Mouse (Mus musculus) neural tube, embryonic 13.5 days (tissue): Measurements from ENCODE around the gene Arhgap8. TPM values are rescaled to one million over a fixed set of nuclear protein-coding genes. Genes with fewer than 3 reads are reported as not detected.
"Not testable (repeated sequence)": the region's sequence is repeated elsewhere in the genome, so short reads cannot be mapped to it uniquely, and the experiment has no call there.

Experiments
- ATAC-seq: fragments of 200-750 bp; cut with Nextera tagmentation; 2 replicates; pipeline ENCODE4 v1.8.0; 2017; ENCODE audit warnings: low read depth, mild to moderate bottlenecking, moderate TSS enrichment, moderate library complexity
- H3K27ac ChIP-seq: fragments of 300-500 bp; sonication (generic); replicated peaks from 2 replicates; pipeline ENCODE4 v1.5.1; 2015; ENCODE audit warnings: moderate library complexity, mild to moderate bottlenecking, inconsistent platforms
- H3K27me3 ChIP-seq: fragments of 300-500 bp; sonication (generic); 2 replicates; pipeline ENCODE4 v1.6.1; 2015; ENCODE audit warnings: mild to moderate bottlenecking, inconsistent platforms
- H3K36me3 ChIP-seq: fragments of 300-500 bp; sonication (generic); 2 replicates; pipeline ENCODE4 v1.6.1; 2015; ENCODE audit warnings: mild to moderate bottlenecking, inconsistent platforms
- H3K4me1 ChIP-seq: fragments of 300-500 bp; sonication (generic); replicated peaks from 2 replicates; pipeline ENCODE4 v1.6.1; 2015; ENCODE audit warnings: inconsistent platforms
- H3K4me2 ChIP-seq: fragments of 300-500 bp; sonication (generic); 2 replicates; pipeline ENCODE4 v1.6.1; 2015; ENCODE audit warnings: inconsistent platforms, mild to moderate bottlenecking, moderate library complexity
- H3K4me3 ChIP-seq: fragments of 300-500 bp; sonication (generic); 2 replicates; pipeline ENCODE4 v1.5.1; 2015; ENCODE audit warnings: mild to moderate bottlenecking, inconsistent platforms
- H3K9ac ChIP-seq: fragments of 300-500 bp; sonication (generic); 2 replicates; pipeline ENCODE4 v1.6.1; 2015; ENCODE audit warnings: moderate library complexity, mild to moderate bottlenecking, inconsistent platforms
- H3K9me3 ChIP-seq: fragments of 300-500 bp; sonication (generic); 2 replicates; pipeline ENCODE4 v1.6.1; 2016; ENCODE audit warnings: inconsistent platforms
- WGBS: fragments of 180-500 bp; shearing (Covaris S2); methylation state at CpG from one replicate; pipeline ENCODE4 v1.1.7; 2015; 5-methylcytosine and 5-hydroxymethylcytosine counted together
- polyA plus RNA-seq: library from polyadenylated mRNA; unstranded; fragments of >200 nt; fragmentation: Nextera tagmentation; extraction: Ambion mirVana; gene quantifications from 2 replicates; pipeline ENCODE4 v1.2.1, GENCODE M21; 2015

Arhgap8 gene
- polyA plus RNA-seq, 1 experiment from 2014 or later: 2.2 TPM

DNA sequence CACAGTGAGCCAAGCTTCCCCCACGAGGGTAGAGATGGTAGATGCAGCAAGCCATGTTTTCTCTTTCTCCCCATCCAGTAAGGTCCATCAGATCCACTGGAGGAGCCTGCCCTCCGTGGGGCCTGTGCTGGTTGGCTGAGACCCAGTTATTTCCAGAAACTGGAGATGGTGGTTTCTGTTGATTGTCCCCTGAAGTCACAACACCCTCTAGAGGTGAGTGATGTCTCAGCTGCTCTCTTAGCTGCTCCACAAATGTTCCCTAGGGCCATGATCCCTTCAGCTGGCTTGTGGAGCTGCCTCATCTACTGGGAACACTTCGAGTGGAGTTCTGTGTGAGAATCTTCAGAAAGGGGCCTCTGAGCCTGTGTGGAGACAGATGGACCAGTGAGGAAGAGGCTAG lies 1.1 kb upstream of the Arhgap8 start:
- peaks cover 38% of the 10 kb centered on the region for H3K27me3 ChIP-seq
- no peaks in the 10 kb centered on the region for H3K9me3 ChIP-seq
- H3K4me2 ChIP-seq: no peak overlapping the region
- no peak overlapping the region for H3K9ac ChIP-seq
- H3K27ac ChIP-seq: no peak overlapping the region
- no peaks in the 10 kb centered on the region for H3K36me3 ChIP-seq
- no peak overlapping the region for H3K4me3 ChIP-seq
- WGBS: 63% methylated on average over 3 of the region's 3 CpGs
- peaks cover 27% of the 10 kb centered on the region for H3K4me1 ChIP-seq
- no peak for ATAC-seq

DNA sequence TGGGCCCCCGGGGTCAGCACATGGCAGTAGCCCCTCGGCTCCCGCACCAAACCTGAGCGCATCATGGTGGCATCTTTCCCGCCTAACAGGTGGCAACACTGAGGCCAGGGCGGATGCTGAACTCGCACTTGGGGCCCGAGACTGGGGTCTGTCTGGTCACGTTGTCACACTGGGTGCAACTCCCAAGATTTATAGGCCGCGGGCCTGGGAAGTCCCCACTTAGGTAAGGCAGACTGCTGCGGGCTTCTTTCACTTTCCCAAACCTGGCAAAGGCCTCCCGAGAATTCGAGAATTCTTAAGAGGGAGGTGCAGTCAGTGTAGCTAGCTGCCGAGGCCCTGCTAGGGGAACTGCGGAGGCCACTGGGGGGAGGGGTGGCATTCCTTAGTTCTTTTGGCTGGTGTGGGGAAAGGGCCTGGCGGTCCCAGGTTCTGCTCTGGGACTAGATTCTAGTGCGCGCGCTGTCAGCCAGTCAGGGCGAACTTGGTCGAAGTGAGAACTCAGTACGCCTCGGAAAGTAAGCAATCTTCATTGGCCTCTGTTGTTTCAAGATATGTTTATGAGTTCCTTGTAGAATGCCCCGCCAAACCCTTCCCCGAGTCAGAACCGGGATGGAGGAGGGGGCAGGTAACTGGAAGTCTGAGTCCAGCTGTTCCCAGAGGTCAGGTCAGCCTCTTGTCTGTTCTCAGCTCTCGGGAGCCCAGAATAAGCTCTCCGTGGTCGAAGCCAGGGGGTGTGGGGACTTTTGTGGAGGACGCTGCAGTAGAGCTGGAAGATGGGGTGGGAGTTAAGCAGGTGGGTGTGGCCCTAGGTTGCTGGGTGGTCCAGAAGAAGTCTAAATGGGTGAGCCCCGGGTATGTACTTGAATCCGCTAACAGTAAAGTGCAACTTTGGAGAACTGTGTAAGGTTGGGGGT lies 696 bp downstream of the Arhgap8 start:
- H3K4me3 ChIP-seq: peak overlapping the region; percentile 10
- peaks cover 38% of the 10 kb centered on the region for H3K27me3 ChIP-seq
- 6% methylated on average over 33 of the region's 33 CpGs for WGBS
- H3K27ac ChIP-seq: no peak overlapping the region
- ATAC-seq: no peak
- peak overlapping the region; percentile 46 for H3K4me2 ChIP-seq
- H3K9ac ChIP-seq: peak overlapping the region; percentile 43; the same call in 1 of the 2 replicates
- peaks cover 14% of the 10 kb centered on the region for H3K4me1 ChIP-seq
- no peaks in the 10 kb centered on the region for H3K9me3 ChIP-seq
- no peaks in the 10 kb centered on the region for H3K36me3 ChIP-seq

DNA sequence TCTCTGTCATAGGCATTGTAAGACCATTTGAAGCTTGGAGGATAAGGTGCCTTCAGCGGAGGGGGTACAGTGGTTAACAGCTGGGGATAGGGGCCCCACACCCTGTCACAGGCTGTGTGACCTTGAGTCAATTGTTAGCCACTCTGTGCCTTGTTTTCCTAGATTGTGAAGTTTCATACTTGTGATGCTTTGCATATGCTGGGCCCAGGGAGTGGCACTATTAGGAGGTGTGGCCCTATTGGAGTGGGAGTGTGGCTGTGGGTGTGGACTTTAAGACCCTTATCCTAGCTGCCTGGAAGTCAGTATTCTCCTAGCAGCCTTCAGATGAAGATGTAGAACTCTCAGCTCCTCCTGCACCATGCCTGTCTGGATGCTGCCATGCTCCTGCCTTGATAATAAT lies 3.8 kb downstream of the Arhgap8 start:
- WGBS: 83% methylated on average over 1 of the region's 1 CpGs
- ATAC-seq, H3K36me3 ChIP-seq, H3K4me3 ChIP-seq, H3K9me3 ChIP-seq, H3K27ac ChIP-seq, H3K9ac ChIP-seq, H3K4me2 ChIP-seq: not testable (repeated sequence)
- Histone ChIP-seq H3K4me1 (peaks cover 26% of the 10 kb centered on the region), H3K27me3 (peaks cover 34% of the 10 kb centered on the region)

DNA sequence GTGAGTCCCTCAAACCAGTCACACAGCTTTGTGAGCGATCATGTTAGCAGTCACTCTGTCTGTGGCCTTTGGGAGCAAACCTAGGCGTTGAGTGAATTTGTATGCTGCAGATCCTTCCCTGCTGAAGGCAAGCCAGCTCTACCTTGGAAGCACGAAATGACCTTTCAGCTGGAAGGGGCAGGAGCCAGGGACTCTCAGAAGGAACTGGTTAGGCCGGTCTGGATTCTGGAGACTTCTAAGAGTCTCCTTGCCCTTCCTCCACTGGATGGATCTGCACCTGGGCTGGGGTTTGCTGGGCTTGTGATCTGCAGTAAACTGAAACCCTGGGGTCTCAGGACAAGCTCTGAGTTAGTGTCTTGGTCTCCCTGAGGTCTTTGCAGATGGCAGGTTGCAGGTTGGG lies 4.3 kb downstream of the Arhgap8 start:
- H3K4me1 ChIP-seq: peaks cover 32% of the 10 kb centered on the region
- no peak overlapping the region for H3K4me3 ChIP-seq
- 68% methylated on average over 4 of the region's 4 CpGs for WGBS
- H3K36me3 ChIP-seq: no peaks in the 10 kb centered on the region
- no peak overlapping the region for H3K9ac ChIP-seq
- no peak overlapping the region for H3K4me2 ChIP-seq
- no peak overlapping the region for H3K27ac ChIP-seq
- no peak for ATAC-seq
- peaks cover 28% of the 10 kb centered on the region for H3K27me3 ChIP-seq
- H3K9me3 ChIP-seq: no peaks in the 10 kb centered on the region

DNA sequence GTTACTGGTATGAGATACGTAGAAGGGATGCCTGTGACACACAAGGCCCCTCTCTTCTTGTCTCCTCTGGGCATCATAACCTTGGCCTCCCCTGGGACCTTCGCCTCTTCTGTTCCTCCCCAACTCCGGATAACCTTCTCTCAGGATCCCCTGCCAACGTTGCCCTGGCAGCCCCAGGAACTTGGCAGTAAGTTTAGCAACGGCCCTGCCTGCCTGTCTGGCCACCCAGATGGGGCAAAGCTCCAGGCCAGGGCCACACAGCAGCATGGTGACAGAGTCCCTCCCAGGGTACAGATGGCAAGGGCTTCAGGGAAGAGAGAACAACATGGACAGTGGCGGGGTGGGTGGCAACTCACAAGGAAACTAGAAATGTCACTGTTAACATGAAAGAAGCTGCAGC lies 9.8 kb downstream of the Arhgap8 start:
- H3K4me3 ChIP-seq: no peak overlapping the region
- H3K36me3 ChIP-seq: no peaks in the 10 kb centered on the region
- peaks cover 44% of the 10 kb centered on the region for H3K4me1 ChIP-seq
- H3K9me3 ChIP-seq: no peaks in the 10 kb centered on the region
- 72% methylated on average over 6 of the region's 6 CpGs for WGBS
- no peak for ATAC-seq
- peak overlapping the region; percentile 2; the same call in 1 of the 2 replicates for H3K27ac ChIP-seq
- H3K27me3 ChIP-seq: no peaks in the 10 kb centered on the region
- no peak overlapping the region for H3K9ac ChIP-seq
- no peak overlapping the region for H3K4me2 ChIP-seq

DNA sequence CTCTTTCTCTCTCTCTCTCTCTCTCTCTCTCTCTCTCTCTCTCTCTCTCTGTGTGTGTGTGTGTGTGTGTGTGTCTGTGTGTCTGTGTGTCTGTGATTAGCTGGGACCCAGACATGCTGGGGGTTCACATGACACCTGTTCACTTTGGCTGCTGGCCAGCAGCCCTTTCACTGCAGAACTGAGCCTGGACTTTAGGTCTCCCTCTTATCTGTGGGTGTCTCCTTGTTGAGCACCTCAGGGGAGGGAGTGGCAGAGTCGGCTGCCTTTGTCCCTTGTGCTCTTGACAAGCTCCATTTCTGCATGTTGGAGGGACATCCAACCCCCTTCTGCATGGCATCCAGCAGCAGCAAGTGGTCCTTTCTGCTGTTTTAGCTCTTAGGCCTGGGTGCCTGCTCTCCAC lies 11.0 kb downstream of the Arhgap8 start:
- Histone ChIP-seq H3K4me3 (no peak overlapping the region), H3K9me3 (no peaks in the 10 kb centered on the region), H3K9ac (no peak overlapping the region), H3K4me2 (no peak overlapping the region), H3K36me3 (no peaks in the 10 kb centered on the region), H3K27ac (peak overlapping the region; percentile 81; the same call in 1 of the 2 replicates), H3K27me3 (no peaks in the 10 kb centered on the region), H3K4me1 (peaks cover 44% of the 10 kb centered on the region)
- 37% methylated on average over 1 of the region's 1 CpGs for WGBS
- ATAC-seq: no peak

DNA sequence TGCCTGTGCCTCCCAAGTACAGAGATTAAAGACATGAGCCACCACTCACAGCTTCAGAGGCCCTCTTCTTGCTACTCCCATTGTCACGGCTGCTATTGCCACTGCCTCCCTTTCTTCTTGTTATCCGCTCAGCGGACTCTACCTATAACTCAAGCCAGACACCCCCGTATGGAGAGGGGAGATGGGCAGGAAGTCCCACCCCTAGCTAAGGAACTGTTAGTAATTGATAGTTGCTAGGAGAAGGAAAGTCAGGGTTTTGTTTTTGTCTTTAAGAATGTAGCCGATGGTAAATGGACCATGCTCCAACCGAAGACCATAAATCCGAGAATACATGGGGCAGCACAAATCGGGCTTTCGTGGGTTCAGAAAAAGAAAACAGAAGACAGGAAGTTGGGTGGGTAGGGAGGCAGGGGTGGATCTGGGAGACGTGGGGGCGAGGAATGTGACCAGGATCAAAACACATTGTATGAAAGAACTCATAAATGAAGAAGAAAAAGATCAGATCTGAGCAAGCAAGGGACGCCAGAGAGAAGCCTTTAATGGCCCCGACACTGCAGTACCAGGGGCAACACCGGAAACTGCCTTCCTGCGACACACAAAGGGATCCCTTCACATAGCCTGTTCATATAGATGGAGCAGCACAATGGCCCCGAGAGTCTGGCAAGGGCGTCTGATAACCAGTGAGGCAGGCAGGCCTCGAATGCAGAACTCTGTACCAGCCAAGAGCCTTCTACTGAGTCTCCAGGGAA lies 12.0 kb downstream of the Arhgap8 start:
- H3K27ac ChIP-seq: peak overlapping the region; percentile 81
- H3K4me1 ChIP-seq: peaks cover 54% of the 10 kb centered on the region
- no peak overlapping the region for H3K4me3 ChIP-seq
- ATAC-seq: peak; percentile 63
- no peaks in the 10 kb centered on the region for H3K36me3 ChIP-seq
- H3K4me2 ChIP-seq: peak overlapping the region; percentile 11; the same call in 1 of the 2 replicates
- H3K27me3 ChIP-seq: no peaks in the 10 kb centered on the region
- H3K9ac ChIP-seq: no peak overlapping the region
- 12% methylated on average over 18 of the region's 18 CpGs for WGBS
- H3K9me3 ChIP-seq: no peaks in the 10 kb centered on the region

DNA sequence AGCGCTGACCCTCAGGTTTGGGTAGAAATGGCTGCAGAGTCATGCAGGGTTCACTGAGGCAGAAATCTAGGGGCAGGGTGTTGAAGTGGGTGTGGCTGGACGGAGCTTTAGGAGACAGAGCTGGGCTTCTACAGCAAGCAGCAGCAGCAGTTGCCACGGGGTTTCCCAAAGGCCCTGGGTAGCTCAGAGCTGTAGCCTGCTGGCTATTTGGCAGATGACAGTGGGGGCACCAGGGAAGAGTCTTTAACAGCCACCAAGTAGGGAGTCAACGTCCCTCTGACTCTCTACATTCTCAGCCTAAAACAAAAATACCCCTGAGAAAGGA lies 12.5 kb downstream of the Arhgap8 start:
- H3K4me3 ChIP-seq: no peak overlapping the region
- ATAC-seq: 0 out of 2 replicates have a peak, but pooled peaks have one; percentile 20
- peaks cover 59% of the 10 kb centered on the region for H3K4me1 ChIP-seq
- no peak overlapping the region for H3K9ac ChIP-seq
- no peaks in the 10 kb centered on the region for H3K27me3 ChIP-seq
- no peaks in the 10 kb centered on the region for H3K36me3 ChIP-seq
- peak overlapping the region; percentile 81 for H3K27ac ChIP-seq
- H3K4me2 ChIP-seq: peak overlapping the region; percentile 11; the same call in 1 of the 2 replicates
- H3K9me3 ChIP-seq: no peaks in the 10 kb centered on the region
- 29% methylated on average over 4 of the region's 4 CpGs for WGBS

DNA sequence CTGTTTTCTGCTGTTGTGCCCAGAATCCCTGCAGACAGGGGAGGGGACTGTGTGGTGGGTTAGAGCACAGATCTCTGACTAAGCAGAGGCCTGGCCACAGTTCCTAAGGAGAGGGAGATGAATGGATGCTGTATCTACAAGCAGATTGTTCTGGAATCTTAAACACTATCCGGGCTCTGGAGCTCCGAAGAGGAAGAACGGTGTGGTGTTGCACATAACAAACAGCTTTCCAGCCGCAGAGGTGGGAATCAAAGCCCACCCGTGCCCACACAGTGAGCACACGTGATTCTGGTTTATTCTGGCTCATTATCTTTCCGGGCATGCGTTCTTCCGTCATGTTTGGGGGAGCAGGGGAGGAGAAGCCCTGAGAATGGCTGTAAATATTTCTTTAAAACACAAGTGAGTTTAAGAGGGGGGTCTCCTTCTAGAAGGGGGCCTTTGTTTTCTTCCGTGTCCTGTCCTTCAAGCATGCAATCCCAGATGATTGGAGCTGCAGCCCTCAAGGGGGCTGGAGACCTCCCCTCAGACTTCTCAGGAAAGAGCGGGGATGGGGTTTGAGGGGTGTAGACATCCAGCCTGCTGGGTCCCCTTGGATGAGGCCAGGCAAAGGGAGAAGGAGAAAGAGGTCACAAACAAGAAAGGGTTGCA lies 16.6 kb downstream of the Arhgap8 start:
- no peaks in the 10 kb centered on the region for H3K9me3 ChIP-seq
- H3K4me3 ChIP-seq: no peak overlapping the region
- peak overlapping the region; percentile 20; the same call in 1 of the 2 replicates for H3K4me2 ChIP-seq
- H3K9ac ChIP-seq: no peak overlapping the region
- WGBS: 33% methylated on average over 11 of the region's 11 CpGs
- peaks cover 35% of the 10 kb centered on the region for H3K4me1 ChIP-seq
- H3K36me3 ChIP-seq: no peaks in the 10 kb centered on the region
- H3K27me3 ChIP-seq: no peaks in the 10 kb centered on the region
- peak; percentile 61 for ATAC-seq
- peak overlapping the region; percentile 71 for H3K27ac ChIP-seq

DNA sequence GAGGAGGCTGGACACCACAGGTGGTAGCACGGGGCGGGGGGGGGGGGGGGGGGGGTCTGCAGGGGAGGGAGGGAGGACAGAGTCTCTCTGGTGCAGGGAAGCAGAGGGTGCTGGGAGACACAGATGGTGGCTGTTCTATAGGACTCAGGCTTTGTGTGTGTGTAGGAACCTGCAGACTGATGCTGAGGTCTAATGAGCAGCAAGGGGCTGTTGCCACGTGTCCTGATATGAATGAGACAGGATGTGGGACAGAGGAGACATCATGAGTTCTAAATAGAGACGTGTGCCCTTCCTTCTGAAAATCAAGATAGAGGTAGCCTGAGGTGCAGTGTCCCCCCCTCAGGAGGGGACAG lies 17.1 kb downstream of the Arhgap8 start:
- ATAC-seq: no peak
- Histone ChIP-seq H3K36me3 (no peaks in the 10 kb centered on the region), H3K4me1 (peaks cover 30% of the 10 kb centered on the region), H3K27me3 (no peaks in the 10 kb centered on the region), H3K9me3 (no peaks in the 10 kb centered on the region), H3K4me2 (no peak overlapping the region), H3K27ac (peak overlapping the region; percentile 71), H3K4me3 (no peak overlapping the region), H3K9ac (no peak overlapping the region)
- 36% methylated on average over 2 of the region's 4 CpGs for WGBS

DNA sequence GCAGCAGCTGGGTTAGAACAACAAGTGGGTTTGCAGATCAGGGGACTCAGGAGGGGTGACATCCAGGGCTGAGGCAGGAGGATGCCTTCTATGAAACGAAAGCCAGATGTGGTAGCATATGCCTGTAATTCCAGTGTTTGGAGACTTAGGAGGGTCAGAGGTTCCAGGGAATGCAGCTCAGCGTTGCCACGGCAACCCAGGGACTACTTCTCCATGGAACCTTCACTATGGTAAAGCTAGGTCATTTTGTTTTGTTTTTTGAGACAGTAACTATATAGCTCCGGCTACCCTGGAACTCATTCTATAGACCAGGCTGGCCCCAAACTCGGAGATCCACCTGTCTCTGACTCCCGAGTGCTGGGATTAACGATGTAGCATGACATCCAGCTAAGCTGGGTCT lies 18.4 kb downstream of the Arhgap8 start:
- Histone ChIP-seq H3K9me3 (no peaks in the 10 kb centered on the region), H3K4me1 (peaks cover 17% of the 10 kb centered on the region), H3K4me3 (no peak overlapping the region), H3K27me3 (no peaks in the 10 kb centered on the region), H3K9ac (no peak overlapping the region), H3K27ac (no peak overlapping the region), H3K4me2 (no peak overlapping the region), H3K36me3 (no peaks in the 10 kb centered on the region)
- 86% methylated on average over 7 of the region's 7 CpGs for WGBS
- no peak for ATAC-seq

DNA sequence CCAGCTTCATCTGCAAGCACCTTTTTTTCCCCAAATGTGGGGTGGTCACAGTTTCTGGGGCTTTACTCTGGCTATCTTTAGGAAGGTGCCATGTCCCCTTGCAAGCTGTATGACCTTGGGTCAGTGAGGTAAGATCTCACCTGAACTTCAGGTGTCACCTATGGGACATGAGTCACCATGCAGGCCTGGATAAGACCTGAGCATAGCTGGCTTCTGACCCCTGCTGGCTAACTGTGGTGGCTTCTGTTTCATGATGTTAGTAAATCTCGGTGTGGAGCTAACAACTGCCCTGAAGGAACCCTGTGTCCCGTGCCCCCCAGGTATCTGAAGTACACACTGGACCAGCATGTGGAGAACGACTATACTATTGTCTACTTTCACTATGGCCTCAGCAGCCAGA lies 21.7 kb downstream of the Arhgap8 start:
- no peak overlapping the region for H3K27ac ChIP-seq
- no peaks in the 10 kb centered on the region for H3K27me3 ChIP-seq

More for the DNA sequence above, 21.7 kb downstream of the Arhgap8 start:
- Histone ChIP-seq H3K4me3 (no peak overlapping the region), H3K36me3 (no peaks in the 10 kb centered on the region), H3K4me1 (peaks cover 14% of the 10 kb centered on the region), H3K9me3 (no peaks in the 10 kb centered on the region), H3K4me2 (no peak overlapping the region), H3K9ac (no peak overlapping the region)
- ATAC-seq: no peak
- WGBS: 86% methylated on average over 3 of the region's 3 CpGs
